Mouse (Mus musculus) hindbrain, embryonic 13.5 days (tissue): ENCODE measurements around the gene Tmcc2. TPM values are rescaled to one million over a fixed set of nuclear protein-coding genes. Genes with fewer than 3 reads are reported as not detected.

Source experiments
- ATAC-seq: fragments of 200-750 bp; cut with Nextera tagmentation; 2 replicates; pipeline ENCODE4 v1.8.0; 2017; ENCODE audit warnings: moderate TSS enrichment; ENCODE audit not compliant: low FRiP score
- H3K27ac ChIP-seq: fragments of 300-500 bp; sonication (generic); 2 replicates; pipeline ENCODE4 v1.5.1; 2015; ENCODE audit warnings: inconsistent platforms, mild to moderate bottlenecking, moderate library complexity
- H3K27me3 ChIP-seq: fragments of 300-500 bp; sonication (generic); 2 replicates; pipeline ENCODE4 v1.6.1; 2015; ENCODE audit warnings: mild to moderate bottlenecking, inconsistent platforms
- H3K36me3 ChIP-seq: fragments of 300-500 bp; sonication (generic); 2 replicates; pipeline ENCODE4 v1.6.1; 2015; ENCODE audit warnings: mild to moderate bottlenecking, inconsistent platforms
- H3K4me1 ChIP-seq: fragments of 300-500 bp; sonication (generic); replicated peaks from 2 replicates; pipeline ENCODE4 v1.6.1; 2015; ENCODE audit warnings: inconsistent platforms
- H3K4me2 ChIP-seq: fragments of 300-500 bp; sonication (generic); 2 replicates; pipeline ENCODE4 v1.6.1; 2015; ENCODE audit warnings: inconsistent platforms, mild to moderate bottlenecking, moderate library complexity
- H3K4me3 ChIP-seq: fragments of 300-500 bp; sonication (generic); 2 replicates; pipeline ENCODE4 v1.5.1; 2015; ENCODE audit warnings: mild to moderate bottlenecking, inconsistent platforms
- H3K9ac ChIP-seq: fragments of 300-500 bp; sonication (generic); 2 replicates; pipeline ENCODE4 v1.6.1; 2015; ENCODE audit warnings: mild to moderate bottlenecking, inconsistent platforms
- H3K9me3 ChIP-seq: fragments of 300-500 bp; sonication (generic); 2 replicates; pipeline ENCODE4 v1.6.1; 2016; ENCODE audit warnings: inconsistent platforms
- WGBS: fragments of 180-500 bp; shearing (Covaris S2); methylation state at CpG from one replicate; pipeline ENCODE4 v1.1.7; 2015; 5-methylcytosine and 5-hydroxymethylcytosine counted together
- polyA plus RNA-seq: library from polyadenylated mRNA; unstranded; fragments of >200 nt; fragmentation: Nextera tagmentation; extraction: Ambion mirVana; gene quantifications from 2 replicates; pipeline ENCODE4 v1.2.1, GENCODE M21; 2015

Tmcc2 gene
- polyA plus RNA-seq, 1 experiment from 2014 or later, result 25.7 TPM

GRCm38 (mm10) chr1:132312703-132313102 lies 78.4 kb downstream of the Tmcc2 start:
- H3K36me3 ChIP-seq, result no peaks in the 10 kb centered on the region
- no peaks in the 10 kb centered on the region for H3K9me3 ChIP-seq
- H3K27me3 ChIP-seq, result peaks cover 11% of the 10 kb centered on the region; the same call in 1 of the 2 replicates
- no peak overlapping the region for H3K4me2 ChIP-seq
- no peak overlapping the region for H3K9ac ChIP-seq
- no peak overlapping the region for H3K4me3 ChIP-seq
- no peak for ATAC-seq
- H3K4me1 ChIP-seq, result peaks cover 19% of the 10 kb centered on the region
- no peak overlapping the region for H3K27ac ChIP-seq
- 68% methylated on average over 3 of the region's 3 CpGs for WGBS

- WGBS, result 75% methylated on average over 2 of the region's 2 CpGs
- no peak overlapping the region for H3K4me2 ChIP-seq
- H3K4me3 ChIP-seq, result no peak overlapping the region
These were observed 79.0 kb downstream of the Tmcc2 start for GRCm38 (mm10) chr1:132312043-132312442.

GRCm38 (mm10) chr1:132311174-132311859 lies 79.8 kb downstream of the Tmcc2 start:
- no peak overlapping the region for H3K4me2 ChIP-seq
- 85% methylated on average over 10 of the region's 10 CpGs for WGBS
- H3K4me1 ChIP-seq, result peaks cover 5% of the 10 kb centered on the region
- H3K4me3 ChIP-seq, result no peak overlapping the region
- H3K9me3 ChIP-seq, result no peaks in the 10 kb centered on the region
- H3K27ac ChIP-seq, result no peak overlapping the region
- H3K36me3 ChIP-seq, result no peaks in the 10 kb centered on the region
- no peak overlapping the region for H3K9ac ChIP-seq
- peaks cover 11% of the 10 kb centered on the region; the same call in 1 of the 2 replicates for H3K27me3 ChIP-seq
- no peak for ATAC-seq

More at GRCm38 (mm10) chr1:132312043-132312442, 79.0 kb downstream of the Tmcc2 start:
- Histone ChIP-seq H3K27ac (no peak overlapping the region), H3K9ac (no peak overlapping the region), H3K9me3 (no peaks in the 10 kb centered on the region), H3K36me3 (no peaks in the 10 kb centered on the region), H3K4me1 (peaks cover 12% of the 10 kb centered on the region), H3K27me3 (peaks cover 11% of the 10 kb centered on the region; the same call in 1 of the 2 replicates)
- ATAC-seq, result no peak

GRCm38 (mm10) chr1:132310754-132311153 lies 80.3 kb downstream of the Tmcc2 start:
- no peak for ATAC-seq
- H3K27me3 ChIP-seq, result peaks cover 11% of the 10 kb centered on the region; the same call in 1 of the 2 replicates
- H3K36me3 ChIP-seq, result no peaks in the 10 kb centered on the region
- peaks cover 4% of the 10 kb centered on the region for H3K4me1 ChIP-seq
- H3K4me2 ChIP-seq, result no peak overlapping the region
- H3K4me3 ChIP-seq, result no peak overlapping the region
- H3K9ac ChIP-seq, result no peak overlapping the region
- no peak overlapping the region for H3K27ac ChIP-seq
- H3K9me3 ChIP-seq, result no peaks in the 10 kb centered on the region
- 68% methylated on average over 7 of the region's 7 CpGs for WGBS

GRCm38 (mm10) chr1:132308674-132309073 lies 82.4 kb downstream of the Tmcc2 start:
- Histone ChIP-seq H3K27me3 (no peaks in the 10 kb centered on the region), H3K36me3 (0 out of 2 replicates have a peak, but pooled peaks cover 6% of the 10 kb centered on the region), H3K4me3 (no peak overlapping the region), H3K4me2 (no peak overlapping the region), H3K4me1 (no peaks in the 10 kb centered on the region; the same call in 1 of the 2 replicates), H3K9ac (no peak overlapping the region), H3K9me3 (no peaks in the 10 kb centered on the region), H3K27ac (no peak overlapping the region)
- ATAC-seq, result no peak
- WGBS, result 97% methylated on average over 7 of the region's 7 CpGs

GRCm38 (mm10) chr1:132307962-132308361 lies 83.1 kb downstream of the Tmcc2 start:
- no peaks in the 10 kb centered on the region for H3K27me3 ChIP-seq
- H3K36me3 ChIP-seq, result 0 out of 2 replicates have a peak, but pooled peaks cover 6% of the 10 kb centered on the region
- H3K27ac ChIP-seq, result no peak overlapping the region
- no peak for ATAC-seq
- no peak overlapping the region for H3K9ac ChIP-seq
- H3K9me3 ChIP-seq, result no peaks in the 10 kb centered on the region
- no peaks in the 10 kb centered on the region; the same call in 1 of the 2 replicates for H3K4me1 ChIP-seq
- no peak overlapping the region for H3K4me3 ChIP-seq
- H3K4me2 ChIP-seq, result no peak overlapping the region
- WGBS, result 84% methylated on average over 6 of the region's 6 CpGs

- Histone ChIP-seq H3K9me3 (no peaks in the 10 kb centered on the region), H3K4me2 (no peak overlapping the region), H3K9ac (no peak overlapping the region), H3K27me3 (0 out of 2 replicates have a peak, but pooled peaks cover 6% of the 10 kb centered on the region), H3K36me3 (0 out of 2 replicates have a peak, but pooled peaks cover 6% of the 10 kb centered on the region), H3K4me3 (no peak overlapping the region), H3K27ac (no peak overlapping the region), H3K4me1 (peaks cover 4% of the 10 kb centered on the region; the same call in 1 of the 2 replicates)
- WGBS, result 21% methylated on average over 4 of the region's 4 CpGs
- ATAC-seq, result no peak
These were observed 84.3 kb downstream of the Tmcc2 start for GRCm38 (mm10) chr1:132306808-132307207.

Other genes with a start within 250 kb of the Tmcc2 start
- gene Lemd1, start 199.8 kb downstream of the Tmcc2 start, polyA plus RNA-seq, result 24.8 and 25.7 TPM in 2 replicates
- gene AC124108.1, start 199.8 kb downstream of the Tmcc2 start, polyA plus RNA-seq, result 4.2 and 4.8 TPM in 2 replicates
- 0.63 and 0.95 TPM in 2 replicates for gene Gm10188, start 161.5 kb downstream of the Tmcc2 start, polyA plus RNA-seq
- gene Klhdc8a, start 92.7 kb downstream of the Tmcc2 start, polyA plus RNA-seq, result 5.1 and 5.4 TPM in 2 replicates
- 17.6 and 22.5 TPM in 2 replicates for gene Nuak2, start 75.2 kb downstream of the Tmcc2 start, polyA plus RNA-seq
- gene Dstyk, start 26.3 kb upstream of the Tmcc2 start, polyA plus RNA-seq, result 10.0 and 10.3 TPM in 2 replicates
- 47.8 and 48.0 TPM in 2 replicates for gene Rbbp5, start 86.1 kb upstream of the Tmcc2 start, polyA plus RNA-seq
- 0.97 and 1.0 TPM in 2 replicates for gene Tmem81, start 114.9 kb upstream of the Tmcc2 start, polyA plus RNA-seq
- gene Cntn2, start 152.0 kb upstream of the Tmcc2 start, polyA plus RNA-seq, result 57.6 and 67.5 TPM in 2 replicates